Mouse (Mus musculus) hindbrain, embryonic 14.5 days (tissue): ENCODE data around the gene Egfl7. TPM values are rescaled to one million over a fixed set of nuclear protein-coding genes. Genes with fewer than 3 reads are reported as not detected.

Experiments
- ATAC-seq: fragments of 200-750 bp; cut with Nextera tagmentation; 2 replicates; pipeline ENCODE4 v1.8.0; 2017; ENCODE audit warnings: moderate number of reproducible peaks, mild to moderate bottlenecking, moderate TSS enrichment, moderate library complexity; ENCODE audit not compliant: low FRiP score
- DNase-seq: peaks from one replicate; pipeline ENCODE4 v3.0.0-alpha.2; 2015; ENCODE audit warnings: low spot score
- H3K27ac ChIP-seq: fragments of 300-500 bp; sonication (generic); 2 replicates; pipeline ENCODE4 v1.5.1; 2014; ENCODE audit warnings: mild to moderate bottlenecking, moderate library complexity
- H3K27me3 ChIP-seq: fragments of 300-500 bp; sonication (generic); 2 replicates; pipeline ENCODE4 v1.6.1; 2014; ENCODE audit warnings: mild to moderate bottlenecking, low read length, mixed read lengths; ENCODE audit not compliant: control insufficient read depth, insufficient read depth
- H3K36me3 ChIP-seq: fragments of 300-500 bp; sonication (generic); replicated peaks from 2 replicates; pipeline ENCODE4 v1.6.1; 2014; ENCODE audit not compliant: control insufficient read depth, insufficient read depth
- H3K4me1 ChIP-seq: fragments of 300-500 bp; sonication (generic); replicated peaks from 2 replicates; pipeline ENCODE4 v1.6.1; 2014; ENCODE audit warnings: antibody characterized with exemption, low read length, mixed read lengths; ENCODE audit not compliant: control insufficient read depth, insufficient read depth
- H3K4me2 ChIP-seq: fragments of 300-500 bp; sonication (generic); replicated peaks from 2 replicates; pipeline ENCODE4 v1.6.1; 2014; ENCODE audit warnings: mild to moderate bottlenecking, moderate library complexity
- H3K4me3 ChIP-seq: fragments of 300-500 bp; sonication (generic); replicated peaks from 2 replicates; pipeline ENCODE4 v1.5.1; 2014; ENCODE audit warnings: mild to moderate bottlenecking, low read length
- H3K9ac ChIP-seq: fragments of 300-500 bp; sonication (generic); 2 replicates; pipeline ENCODE4 v1.6.1; 2014
- H3K9me3 ChIP-seq: fragments of 300-500 bp; sonication (generic); 2 replicates; pipeline ENCODE4 v1.6.1; 2016; ENCODE audit warnings: low read length; ENCODE audit not compliant: control insufficient read depth
- WGBS: fragments of 180-500 bp; shearing (Covaris S2); extraction: QIAGEN DNeasy Blood & Tissue Kit; methylation state at CpG from one replicate; pipeline ENCODE4 v1.1.7; 2014; 5-methylcytosine and 5-hydroxymethylcytosine counted together
- polyA plus RNA-seq: library from polyadenylated mRNA; unstranded; fragments of >200 nt; fragmentation: Nextera tagmentation; extraction: Ambion mirVana; gene quantifications from 2 replicates; pipeline ENCODE4 v1.2.1, GENCODE M21; 2014

The Egfl7 gene
- polyA plus RNA-seq, 1 experiment from 2014 or later, result 69.2 TPM

DNA sequence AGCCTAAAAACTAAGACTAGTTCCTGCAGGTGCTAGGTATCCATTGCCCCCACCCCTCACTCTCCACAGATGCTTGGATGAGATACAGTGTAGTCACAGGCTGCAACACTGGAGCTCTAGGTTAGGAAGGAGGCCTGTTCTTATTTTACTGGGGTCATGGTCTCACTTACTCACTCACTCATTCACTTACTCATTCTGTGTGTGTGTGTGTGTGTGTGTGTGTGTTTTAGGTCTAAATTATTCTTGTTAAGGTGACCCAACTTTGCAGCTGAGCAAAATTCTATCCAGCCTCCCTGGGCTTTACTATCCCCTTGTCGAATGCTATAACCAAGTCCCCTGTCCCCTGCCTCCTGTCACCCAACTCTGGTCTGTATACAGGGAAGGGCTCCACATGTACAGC is 21.8 kb downstream of the Egfl7 start:
- H3K36me3 ChIP-seq, result no peaks in the 10 kb centered on the region
- H3K9ac ChIP-seq, result no peak overlapping the region
- peaks cover 7% of the 10 kb centered on the region for H3K4me1 ChIP-seq
- H3K27ac ChIP-seq, result no peak overlapping the region
- no peaks in the 10 kb centered on the region for H3K9me3 ChIP-seq
- peaks cover 28% of the 10 kb centered on the region for H3K27me3 ChIP-seq
- DNase-seq (no peak), ATAC-seq (no peak)
- 96% methylated on average over 1 of the region's 1 CpGs for WGBS
- H3K4me2 ChIP-seq, result no peak overlapping the region
- no peak overlapping the region for H3K4me3 ChIP-seq

DNA sequence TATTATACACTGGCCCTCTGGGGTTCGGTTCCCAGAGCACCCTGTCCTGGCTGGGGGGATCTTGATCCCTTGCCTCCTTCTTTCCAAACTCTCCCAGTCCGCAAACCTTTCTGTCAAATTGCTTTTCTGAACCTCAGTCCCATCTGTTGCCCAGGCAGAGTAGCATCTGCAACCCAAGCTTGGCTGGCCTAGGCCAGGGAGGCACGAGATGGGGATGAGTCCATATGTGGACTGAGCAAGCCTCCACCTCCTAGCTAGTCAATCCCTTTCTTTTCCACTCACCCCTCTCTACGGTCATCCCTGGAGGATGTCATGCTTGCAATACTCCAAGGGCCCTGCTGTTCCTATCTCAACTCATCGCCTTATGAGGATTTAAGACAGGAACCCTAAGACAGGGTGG is 22.8 kb downstream of the Egfl7 start:
- peaks cover 28% of the 10 kb centered on the region for H3K27me3 ChIP-seq
- H3K27ac ChIP-seq, result no peak overlapping the region
- H3K36me3 ChIP-seq, result no peaks in the 10 kb centered on the region
- H3K4me3 ChIP-seq, result no peak overlapping the region
- H3K9ac ChIP-seq, result no peak overlapping the region
- WGBS, result 87% methylated on average over 5 of the region's 5 CpGs
- no peak overlapping the region for H3K4me2 ChIP-seq
- ATAC-seq (no peak), DNase-seq (no peak)
- H3K4me1 ChIP-seq, result peaks cover 12% of the 10 kb centered on the region
- no peaks in the 10 kb centered on the region for H3K9me3 ChIP-seq

GRCm38 (mm10) chr2:26603159-26603558 is 23.3 kb downstream of the Egfl7 start:
- peak overlapping the region; percentile 52 for H3K4me3 ChIP-seq
- ATAC-seq (no peak), DNase-seq (no peak)
- H3K27me3 ChIP-seq, result peaks cover 28% of the 10 kb centered on the region
- H3K9me3 ChIP-seq, result no peaks in the 10 kb centered on the region
- WGBS, result 27% methylated on average over 6 of the region's 6 CpGs
- no peak overlapping the region for H3K27ac ChIP-seq
- no peaks in the 10 kb centered on the region for H3K36me3 ChIP-seq
- H3K9ac ChIP-seq, result peak overlapping the region; percentile 58
- peak overlapping the region; percentile 71 for H3K4me2 ChIP-seq
- peaks cover 12% of the 10 kb centered on the region for H3K4me1 ChIP-seq

- ATAC-seq, result peak; percentile 56
- Histone ChIP-seq H3K4me1 (peaks cover 12% of the 10 kb centered on the region), H3K4me3 (peak within 1 kb of the TSS; percentile 52), H3K9me3 (no peaks in the 10 kb centered on the region), H3K27ac (no peak within 1 kb of the TSS), H3K9ac (peak within 1 kb of the TSS; percentile 58), H3K27me3 (peaks cover 28% of the 10 kb centered on the region), H3K4me2 (peak within 1 kb of the TSS; percentile 71), H3K36me3 (no peaks in the 10 kb centered on the region)
- DNase-seq, result peak; percentile 51
- under 1% methylated on average over 89 of the region's 103 CpGs for WGBS
Measured at GRCm38 (mm10) chr2:26603720-26604671, 24.2 kb downstream of the Egfl7 start, which contains the start of gene Agpat2. Gene Agpat2, minus strand, starts transcription at chr2:26604417.

DNA sequence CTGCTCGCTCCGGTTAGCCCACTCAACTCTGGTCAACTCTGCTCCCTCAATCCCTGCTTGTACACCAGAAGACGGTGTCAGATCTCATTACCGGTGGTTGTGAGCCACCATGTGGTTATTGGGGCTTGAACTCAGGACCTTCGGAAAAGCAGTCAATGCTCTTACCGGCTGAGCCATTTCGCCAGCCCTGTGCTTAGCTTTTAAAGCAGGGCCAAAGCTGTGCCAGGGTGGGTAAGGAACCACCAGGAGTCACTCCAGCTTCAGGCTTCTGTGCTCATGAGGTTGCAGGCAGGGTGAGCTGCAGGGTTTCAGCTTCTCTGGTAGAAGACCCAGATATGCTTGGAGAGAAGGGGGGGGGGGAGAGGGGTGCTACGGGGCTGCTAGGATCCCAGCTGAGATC is 25.5 kb downstream of the Egfl7 start:
- ATAC-seq (no peak), DNase-seq (no peak)
- no peaks in the 10 kb centered on the region for H3K36me3 ChIP-seq
- no peak overlapping the region for H3K4me2 ChIP-seq
- H3K4me3 ChIP-seq, result no peak overlapping the region
- peaks cover 28% of the 10 kb centered on the region for H3K27me3 ChIP-seq
- H3K4me1 ChIP-seq, result peaks cover 12% of the 10 kb centered on the region
- 84% methylated on average over 8 of the region's 8 CpGs for WGBS
- H3K9ac ChIP-seq, result no peak overlapping the region
- H3K27ac ChIP-seq, result no peak overlapping the region
- H3K9me3 ChIP-seq, result no peaks in the 10 kb centered on the region

DNA sequence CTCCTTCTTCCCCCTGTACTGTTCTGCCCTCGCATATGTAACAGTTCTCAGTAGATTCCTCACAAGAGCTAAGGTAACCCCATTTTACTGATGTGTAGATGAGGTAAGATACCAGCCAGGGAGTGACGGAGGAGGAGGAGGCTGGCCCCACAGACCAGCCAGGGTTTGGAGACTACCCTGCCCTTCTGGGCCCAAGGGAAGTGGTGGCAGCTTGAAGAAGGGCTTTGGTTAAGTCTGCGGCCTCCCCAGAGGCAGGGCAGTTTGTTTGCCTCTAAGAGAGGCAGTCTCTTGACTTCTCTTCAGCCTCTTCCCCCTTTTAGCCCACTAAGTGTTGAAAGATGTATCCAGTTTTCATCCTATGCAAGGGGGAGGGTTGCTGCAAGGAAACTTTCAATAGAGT is 26.8 kb downstream of the Egfl7 start:
- H3K27me3 ChIP-seq, result peaks cover 28% of the 10 kb centered on the region
- ATAC-seq (no peak), DNase-seq (no peak)
- H3K27ac ChIP-seq, result no peak overlapping the region
- H3K4me2 ChIP-seq, result no peak overlapping the region
- no peaks in the 10 kb centered on the region for H3K36me3 ChIP-seq
- WGBS, result 74% methylated on average over 3 of the region's 3 CpGs
- no peak overlapping the region for H3K9ac ChIP-seq
- no peaks in the 10 kb centered on the region for H3K9me3 ChIP-seq
- no peak overlapping the region for H3K4me3 ChIP-seq
- peaks cover 12% of the 10 kb centered on the region for H3K4me1 ChIP-seq

GRCm38 (mm10) chr2:26607056-26607910 is 27.5 kb downstream of the Egfl7 start:
- H3K27ac ChIP-seq, result no peak overlapping the region

DNA sequence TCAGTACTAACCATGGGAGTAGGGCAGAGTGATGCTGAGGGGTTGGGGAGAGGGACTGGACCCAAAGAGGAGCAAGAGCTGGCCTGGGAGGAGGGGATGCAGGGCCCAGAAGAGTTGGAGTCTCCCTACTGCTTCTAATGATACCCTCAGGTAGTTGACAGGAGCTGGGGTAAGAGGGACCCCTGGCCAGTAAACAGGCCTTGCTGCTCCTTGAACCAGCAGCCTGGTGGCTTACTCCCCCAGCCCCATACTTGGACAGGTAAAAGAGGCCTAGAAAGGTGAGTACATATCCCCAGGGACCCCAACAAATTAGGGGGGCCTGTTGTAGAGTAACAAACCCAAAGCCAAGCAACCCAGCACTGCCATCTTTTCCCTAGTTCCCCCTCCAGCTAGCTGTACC is 29.0 kb downstream of the Egfl7 start:
- peaks cover 12% of the 10 kb centered on the region for H3K27me3 ChIP-seq
- no peak overlapping the region for H3K27ac ChIP-seq
- H3K36me3 ChIP-seq, result no peaks in the 10 kb centered on the region
- peaks cover 12% of the 10 kb centered on the region for H3K4me1 ChIP-seq
- H3K4me3 ChIP-seq, result no peak overlapping the region
- H3K9ac ChIP-seq, result no peak overlapping the region
- DNase-seq (no peak), ATAC-seq (no peak)
- H3K4me2 ChIP-seq, result no peak overlapping the region
- no peaks in the 10 kb centered on the region for H3K9me3 ChIP-seq

More at GRCm38 (mm10) chr2:26607056-26607910, 27.5 kb downstream of the Egfl7 start:
- Histone ChIP-seq H3K4me1 (peaks cover 12% of the 10 kb centered on the region), H3K27me3 (peaks cover 27% of the 10 kb centered on the region), H3K4me2 (no peak overlapping the region), H3K4me3 (no peak overlapping the region), H3K9ac (no peak overlapping the region), H3K36me3 (no peaks in the 10 kb centered on the region), H3K9me3 (no peaks in the 10 kb centered on the region)
- no peak for ATAC-seq
- 53% methylated on average over 6 of the region's 6 CpGs for WGBS
- DNase-seq, result no peak

DNA sequence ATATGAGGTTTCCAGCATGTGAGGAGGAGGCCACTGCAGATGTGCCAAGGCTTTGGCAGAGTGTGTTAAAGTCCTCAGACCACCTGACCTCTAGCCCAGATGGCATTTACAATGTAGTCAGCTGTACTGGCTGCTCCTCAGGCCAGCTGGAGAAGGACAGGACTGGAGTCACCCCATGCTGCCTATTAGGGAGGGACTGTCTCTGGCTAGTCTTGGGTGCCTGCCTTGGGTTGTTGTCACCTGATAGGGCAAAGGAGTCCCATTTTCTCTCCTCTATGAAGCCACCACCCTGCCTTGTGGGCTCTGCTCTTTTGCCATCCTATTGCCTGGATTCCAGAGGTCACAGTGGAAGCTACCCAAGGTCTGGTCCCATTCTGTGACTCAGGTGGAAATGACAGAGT is 29.4 kb downstream of the Egfl7 start:
- H3K4me3 ChIP-seq, result no peak overlapping the region
- H3K27ac ChIP-seq, result no peak overlapping the region
- DNase-seq (no peak), ATAC-seq (no peak)
- H3K4me2 ChIP-seq, result no peak overlapping the region
- H3K9ac ChIP-seq, result no peak overlapping the region
- H3K9me3 ChIP-seq, result no peaks in the 10 kb centered on the region
- H3K4me1 ChIP-seq, result peaks cover 9% of the 10 kb centered on the region; the same call in 1 of the 2 replicates
- H3K36me3 ChIP-seq, result no peaks in the 10 kb centered on the region
- peaks cover 7% of the 10 kb centered on the region for H3K27me3 ChIP-seq
